Mouse (Mus musculus) thymus, adult 18-20 months (tissue): ENCODE data around the gene Zfyve27.

Source experiments
- DNase-seq, 2 experiments: peaks; one replicate each; pipeline ENCODE4 v3.0.0; 2022; ENCODE audit warnings: mixed read lengths in 2 of 2

The Zfyve27 gene

DNA sequence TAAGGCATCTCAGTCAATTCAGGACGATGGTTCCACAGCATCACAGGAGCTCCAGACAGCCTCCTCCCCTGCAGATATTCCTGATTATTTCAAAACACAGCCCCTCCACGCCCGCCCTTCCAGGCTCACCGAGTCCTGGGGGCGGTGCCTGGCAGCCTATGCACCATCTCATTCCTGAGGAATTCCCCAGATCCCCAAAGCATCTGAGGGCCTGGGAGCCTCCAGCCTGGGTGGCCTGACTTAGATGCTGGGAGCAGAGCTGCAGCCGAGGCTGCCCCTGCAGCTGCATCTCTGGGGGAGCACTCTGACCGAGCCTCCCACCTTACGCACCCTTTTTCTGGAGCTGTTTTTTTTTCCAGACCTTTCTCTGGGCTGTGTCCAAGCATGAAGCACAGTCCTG lies 77.1 kb downstream of the Zfyve27 start:
- DNase-seq = no peak

GRCm38 (mm10) chr19:42243401-42243800 lies 79.7 kb downstream of the Zfyve27 start:
- no peak for DNase-seq
